ENCODE assay signal across 15 mouse cellular contexts in genomic region chr5:150257764-150258163, GRCm38 (mm10).
DNase-seq lines count a peak whose midpoint lies in the region; ATAC-seq and TF ChIP-seq lines count a peak whose summit lies in the region.
"Had no signal": no experiment of that assay in that cellular context is flagged by ENCODE, and none has a peak within 500 bp of the region (broad histone marks: within the 10 kb centered on the region; RNA-seq: fewer than 3 reads in every experiment).

No protein-coding gene starts in this region.

- TF ChIP-seq CTCF in intestine, postnatal 0 days (IDR thresholded peaks at IDR 0.05; ENCODE audit: low read depth), result peak; percentile 55

- WGBS in intestine, postnatal 0 days, result 78% methylated on average over 7 of the region's 7 CpGs
- whole genome bisulfite sequencing in intestine, embryonic 15.5 days, result 79% methylated on average over 7 of the region's 7 CpGs
- WGBS in neural tube, embryonic 13.5 days, result 86% methylated on average over 7 of the region's 7 CpGs

- no peaks in the 10 kb centered on the region for H3K27me3 ChIP-seq in intestine, postnatal 0 days (replicated peaks; ENCODE audit: control insufficient read depth, insufficient read depth, low read length)
- no peaks in the 10 kb centered on the region for H3K27me3 ChIP-seq in intestine, embryonic 15.5 days (replicated peaks)
- no peaks in the 10 kb centered on the region for H3K27me3 ChIP-seq in neural tube, embryonic 13.5 days
- H3K27me3 ChIP-seq: embryonic facial prominence, embryonic 13.5 days had no signal

- DNase-seq in CD4-positive, CD25-positive, alpha-beta regulatory T cell, adult 2 months (ENCODE audit: low read depth, low spot score), result peak; percentile 43
- no peak for DNase-seq in neural tube, embryonic 10.5 days (ENCODE audit: extremely low spot score, low spot score)
- no peak for DNase-seq in adrenal gland, postnatal 25 days
- no peak for DNase-seq in adrenal gland, postnatal 10 days
- DNase-seq: cerebellum, postnatal 14 days; lung, postnatal 14 days; right cerebral cortex, adult 18-20 months; thymus, postnatal 36 days had no signal

- no peaks in the 10 kb centered on the region for H3K4me1 ChIP-seq in intestine, postnatal 0 days (replicated peaks; ENCODE audit: control insufficient read depth, insufficient read depth, low read length)
- peaks cover 18% of the 10 kb centered on the region for H3K4me1 ChIP-seq in intestine, embryonic 15.5 days (replicated peaks)
- H3K4me1 ChIP-seq in neural tube, embryonic 13.5 days (replicated peaks), result peaks cover 40% of the 10 kb centered on the region

- no peak overlapping the region for H3K27ac ChIP-seq in intestine, postnatal 0 days (ENCODE audit: low read depth, low read length)
- H3K27ac ChIP-seq in intestine, embryonic 15.5 days, result no peak overlapping the region
- H3K27ac ChIP-seq in neural tube, embryonic 13.5 days (replicated peaks), result no peak overlapping the region
- H3K27ac ChIP-seq: embryonic facial prominence, embryonic 13.5 days had no signal

- H3K9me3 ChIP-seq in intestine, postnatal 0 days (ENCODE audit: control insufficient read depth), result no peaks in the 10 kb centered on the region
- no peaks in the 10 kb centered on the region for H3K9me3 ChIP-seq in intestine, embryonic 15.5 days
- no peaks in the 10 kb centered on the region for H3K9me3 ChIP-seq in neural tube, embryonic 13.5 days
- H3K9me3 ChIP-seq: embryonic facial prominence, embryonic 13.5 days had no signal

- no peak for ATAC-seq in CD4-positive, CD25-positive, alpha-beta regulatory T cell, adult 4 months
- no peak for ATAC-seq in intestine, postnatal 0 days
- no peak for ATAC-seq in intestine, embryonic 15.5 days
- ATAC-seq in neural tube, embryonic 13.5 days (ENCODE audit: low read depth), result no peak
- ATAC-seq: forebrain, embryonic 14.5 days; inflammation-experienced regulatory T-cells, adult 6 months had no signal

- no peak overlapping the region for H3K4me3 ChIP-seq in intestine, postnatal 0 days (ENCODE audit: low read depth, low read length)
- H3K4me3 ChIP-seq in intestine, embryonic 15.5 days (replicated peaks), result no peak overlapping the region
- no peak overlapping the region for H3K4me3 ChIP-seq in neural tube, embryonic 13.5 days

- H3K36me3 ChIP-seq in intestine, postnatal 0 days (ENCODE audit: control insufficient read depth, insufficient read depth), result no peaks in the 10 kb centered on the region
- no peaks in the 10 kb centered on the region for H3K36me3 ChIP-seq in intestine, embryonic 15.5 days
- no peaks in the 10 kb centered on the region for H3K36me3 ChIP-seq in neural tube, embryonic 13.5 days
- H3K36me3 ChIP-seq: embryonic facial prominence, embryonic 13.5 days had no signal

- H3K9ac ChIP-seq in intestine, postnatal 0 days (ENCODE audit: low read depth, low read length), result no peak overlapping the region
- no peak overlapping the region for H3K9ac ChIP-seq in intestine, embryonic 15.5 days
- H3K9ac ChIP-seq in neural tube, embryonic 13.5 days, result no peak overlapping the region
- H3K9ac ChIP-seq: embryonic facial prominence, embryonic 13.5 days had no signal

- H3K4me2 ChIP-seq in intestine, postnatal 0 days (replicated peaks; ENCODE audit: low read depth), result no peak overlapping the region
- no peak overlapping the region for H3K4me2 ChIP-seq in intestine, embryonic 15.5 days (replicated peaks)
- 0 out of 2 replicates have a peak overlapping the region, but pooled peaks have one; percentile 64 for H3K4me2 ChIP-seq in neural tube, embryonic 13.5 days
